In the genomic region with DNA sequence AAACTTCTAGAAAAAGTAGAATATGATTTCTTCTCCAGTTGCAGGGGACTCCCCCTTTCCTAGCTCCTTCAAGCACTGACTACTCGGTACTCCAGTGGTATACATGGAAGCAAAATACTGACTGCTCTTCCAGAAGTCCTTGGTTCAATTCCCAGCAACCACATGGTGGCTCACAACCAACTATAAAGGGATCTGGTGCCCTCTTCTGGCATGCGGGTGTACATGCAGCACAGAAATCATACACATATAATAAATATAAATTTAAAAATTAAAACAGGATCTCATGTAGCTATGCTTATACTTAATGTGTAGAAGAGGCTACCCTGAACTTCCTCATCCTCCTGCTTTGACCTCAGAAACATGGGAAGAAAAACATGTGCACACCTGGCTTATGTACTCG, we compare ENCODE assay signal across 16 mouse cellular contexts. TPM values are rescaled to one million over a fixed set of nuclear protein-coding genes. Genes with fewer than 3 reads are reported as not detected.
DNase-seq lines count a peak whose midpoint lies in the region; ATAC-seq and TF ChIP-seq lines count a peak whose summit lies in the region.
"Had no signal": no experiment of that assay in that cellular context is flagged by ENCODE, and none has a peak within 500 bp of the region (broad histone marks: within the 10 kb centered on the region; RNA-seq: fewer than 3 reads in every experiment).

No protein-coding gene starts in this region.

- TF ChIP-seq EP300 in stomach, postnatal 0 days (optimal IDR thresholded peaks at IDR 0.05), result no peak

- CTCF ChIA-PET in Patski (lab: Charles Lee), result interaction anchor here (0.6 to 2.9 kb wide), 9 partner anchors 9 to 103 kb away, joined by 3 to 14 read pairs (median 4); no protein-coding TSS in a partner anchor

- no peaks in the 10 kb centered on the region for H3K27me3 ChIP-seq in lung, embryonic 14.5 days (ENCODE audit: insufficient read depth, low read length)
- no peaks in the 10 kb centered on the region for H3K27me3 ChIP-seq in Patski
- no peaks in the 10 kb centered on the region for H3K27me3 ChIP-seq in stomach, postnatal 0 days (ENCODE audit: control insufficient read depth, insufficient read depth, low read length)
- H3K27me3 ChIP-seq: midbrain, embryonic 13.5 days had no signal

- no peak overlapping the region for H3K4me2 ChIP-seq in lung, embryonic 14.5 days
- no peak overlapping the region for H3K4me2 ChIP-seq in stomach, postnatal 0 days (replicated peaks; ENCODE audit: low read depth)
- H3K4me2 ChIP-seq: hindbrain, embryonic 14.5 days; midbrain, embryonic 13.5 days had no signal

- in situ Hi-C loops in Patski (cut with MboI; ENCODE audit: low pct_unique_long_range_greater_than_20kb), result no loop called here

- no peak for TF ChIP-seq POLR2A in lung, adult 2 months (IDR thresholded peaks at IDR 0.05; ENCODE audit: borderline replicate concordance, extremely low read depth, low read depth, low read length)

- ATAC-seq in lung, embryonic 14.5 days (ENCODE audit: insufficient read depth), result no peak
- ATAC-seq in Patski, result no peak
- ATAC-seq in stomach, postnatal 0 days (ENCODE audit: low FRiP score, low TSS enrichment), result no peak
- ATAC-seq in erythroblast, adult 5-6 weeks (replicated peaks; ENCODE audit: low FRiP score, poor library complexity, severe bottlenecking), result no peak
- ATAC-seq: activated CD4-positive, CD25-positive, alpha-beta regulatory T cell, adult 4 months; forebrain, embryonic 16.5 days; midbrain, embryonic 13.5 days had no signal

- no peak overlapping the region for H3K9ac ChIP-seq in lung, embryonic 14.5 days
- no peak overlapping the region for H3K9ac ChIP-seq in stomach, postnatal 0 days (ENCODE audit: low read length)
- H3K9ac ChIP-seq: hindbrain, embryonic 14.5 days; midbrain, embryonic 13.5 days had no signal

- intact Hi-C loops in gastrocnemius, adult 2 months (cut with DNase I), result loop anchor here (5.0 kb wide), 1 partner anchor 51 kb away; no protein-coding TSS in a partner anchor

- POLR2A ChIA-PET in Patski (lab: Charles Lee), result interaction anchor here (0.5 to 1.6 kb wide), 2 partner anchors 9 to 227 kb away, joined by 6 to 12 read pairs; no protein-coding TSS in a partner anchor

- no peak overlapping the region for H3K27ac ChIP-seq in gastrocnemius, adult 2 months
- no peak overlapping the region for H3K27ac ChIP-seq in lung, embryonic 14.5 days (ENCODE audit: low read depth)
- no peak overlapping the region for H3K27ac ChIP-seq in stomach, postnatal 0 days (replicated peaks)
- H3K27ac ChIP-seq: hindbrain, embryonic 14.5 days; midbrain, embryonic 13.5 days had no signal

- DNase-seq in gastrocnemius, adult 2 months, result no peak
- DNase-seq in gastrocnemius, postnatal 10 days, result no peak
- DNase-seq in lung, embryonic 14.5 days, result peak; percentile 23
- no peak for DNase-seq in lung, adult 2 months
- no peak for DNase-seq in Patski (ENCODE audit: low read depth, low spot score)
- DNase-seq in stomach, postnatal 0 days (ENCODE audit: low spot score), result no peak
- DNase-seq in ovary, postnatal 14 days (ENCODE audit: low spot score), result no peak
- DNase-seq: cerebellum, postnatal 36 days; gastrocnemius, postnatal 36 days; kidney, postnatal 4 days; spleen, adult 18-20 months had no signal

- H3K9me3 ChIP-seq in lung, embryonic 14.5 days (ENCODE audit: low read depth, low read length), result no peaks in the 10 kb centered on the region
- H3K9me3 ChIP-seq in stomach, postnatal 0 days (ENCODE audit: control insufficient read depth, low read length), result no peaks in the 10 kb centered on the region
- H3K9me3 ChIP-seq: midbrain, embryonic 13.5 days had no signal

- peak; percentile 51 for TF ChIP-seq CTCF in gastrocnemius, adult 2 months (IDR thresholded peaks at IDR 0.05)
- TF ChIP-seq CTCF in lung, embryonic 14.5 days (IDR thresholded peaks at IDR 0.05; ENCODE audit: low read depth), result peak; percentile 51
- TF ChIP-seq CTCF in lung, adult 2 months (IDR thresholded peaks at IDR 0.05; ENCODE audit: insufficient read depth, low read length), result no peak
- peak; percentile 65 for TF ChIP-seq CTCF in Patski (IDR thresholded peaks at IDR 0.05)
- TF ChIP-seq CTCF in stomach, postnatal 0 days (IDR thresholded peaks at IDR 0.05; ENCODE audit: low read depth), result peak; percentile 56

- peaks cover 98% of the 10 kb centered on the region for H3K36me3 ChIP-seq in lung, embryonic 14.5 days (ENCODE audit: insufficient read depth)
- peaks cover 71% of the 10 kb centered on the region for H3K36me3 ChIP-seq in stomach, postnatal 0 days (ENCODE audit: control insufficient read depth, insufficient read depth, low read length)

- 92% methylated on average over 3 of the region's 3 CpGs for WGBS in lung, embryonic 14.5 days
- WGBS in lung, adult 2 months, result 91% methylated on average over 3 of the region's 3 CpGs
- 95% methylated on average over 3 of the region's 3 CpGs for WGBS in stomach, postnatal 0 days

- H3K4me1 ChIP-seq in lung, embryonic 14.5 days (ENCODE audit: insufficient read depth), result no peaks in the 10 kb centered on the region
- peaks cover 4% of the 10 kb centered on the region; the same call in 1 of the 2 replicates for H3K4me1 ChIP-seq in lung, adult 2 months (ENCODE audit: control insufficient read depth, insufficient read depth, low read length)
- H3K4me1 ChIP-seq in stomach, postnatal 0 days (replicated peaks; ENCODE audit: control insufficient read depth, insufficient read depth), result no peaks in the 10 kb centered on the region
- H3K4me1 ChIP-seq: midbrain, embryonic 13.5 days had no signal

- no peak overlapping the region for H3K4me3 ChIP-seq in gastrocnemius, adult 2 months
- no peak overlapping the region for H3K4me3 ChIP-seq in lung, embryonic 14.5 days (ENCODE audit: low read depth, low read length)
- H3K4me3 ChIP-seq in lung, adult 2 months (replicated peaks; ENCODE audit: extremely low read depth, low read depth, low read length), result no peak overlapping the region
- H3K4me3 ChIP-seq in stomach, postnatal 0 days (ENCODE audit: low read depth, low read length), result no peak overlapping the region
- H3K4me3 ChIP-seq: midbrain, embryonic 13.5 days had no signal

RNA-seq across cellular contexts. Expression of gene Rbm5, which starts 24.1 kb away (rescaled TPM):
- total RNA-seq in gastrocnemius, adult 2 months (2021), result 10 to 100 TPM; 46.4 to 49.6 TPM
- 10 to 100 TPM; 39.2 to 71.2 TPM for total RNA-seq in gastrocnemius, postnatal 10 days (2021)
- polyA plus RNA-seq in lung, embryonic 14.5 days (2014; fragmentation: Nextera tagmentation; extraction: Ambion mirVana), result 176 and 184 TPM in 2 replicates
- 54.0 and 77.1 TPM in 2 replicates for polyA plus RNA-seq in lung, adult 2 months (2012; rRNA removed)
- 113 TPM for polyA plus RNA-seq in Patski (2021)
- 60.2 and 67.3 TPM in 2 replicates for polyA plus RNA-seq in stomach, postnatal 0 days (2015; fragmentation: Nextera tagmentation; extraction: Ambion mirVana)
- 204 and 296 TPM in 2 replicates for total RNA-seq in erythroblast, adult 5-6 weeks (2015; ENCODE audit: low replicate concordance)
- total RNA-seq in erythroblast, adult 5-6 weeks (2017; ENCODE audit: low replicate concordance), result 507 and 635 TPM in 2 replicates

RNA-seq across cellular contexts. Expression of gene Sema3f, which starts 36.4 kb away (rescaled TPM):
- total RNA-seq in gastrocnemius, adult 2 months (2021), result 1 to 10 TPM; 6.3 to 9.2 TPM
- 10 to 100 TPM; 11.9 to 18.0 TPM for total RNA-seq in gastrocnemius, postnatal 10 days (2021)
- polyA plus RNA-seq in lung, embryonic 14.5 days (2014; fragmentation: Nextera tagmentation; extraction: Ambion mirVana), result 16.7 and 22.1 TPM in 2 replicates
- polyA plus RNA-seq in lung, adult 2 months (2012; rRNA removed), result 318 and 413 TPM in 2 replicates
- 272 TPM for polyA plus RNA-seq in Patski (2021)
- polyA plus RNA-seq in stomach, postnatal 0 days (2015; fragmentation: Nextera tagmentation; extraction: Ambion mirVana), result 11.7 and 15.1 TPM in 2 replicates
- total RNA-seq in erythroblast, adult 5-6 weeks (2015; ENCODE audit: low replicate concordance), result not detected in 2 replicates
- not detected in 2 replicates for total RNA-seq in erythroblast, adult 5-6 weeks (2017; ENCODE audit: low replicate concordance)
- polyA plus RNA-seq: activated CD4-positive, CD25-positive, alpha-beta regulatory T cell, adult 4 months had no signal

Comparison
In these comparisons a context has a peak if more than half of its experiments do, and no peak if none do; other contexts are left out.
1. RNA of gene Sema3f, which starts 36.4 kb away (polyA plus RNA-seq): 318 to 413 TPM in lung, adult 2 months and 272 TPM in Patski (single experiment); 16.7 to 22.1 TPM in lung, embryonic 14.5 days and 11.7 to 15.1 TPM in stomach, postnatal 0 days; every median in the first group is over 10 times any median in the second.